In genomic region chr11:80081786-80082319, GRCm38 (mm10) we compare ENCODE assay signal across 9 mouse cellular contexts. TPM values are rescaled to one million over a fixed set of nuclear protein-coding genes. Genes with fewer than 3 reads are reported as not detected.
A peak's percentile ranks its signal among the peaks of the same experiment; 100 is the strongest.
DNase-seq lines count a peak whose midpoint lies in the region; ATAC-seq and TF ChIP-seq lines count a peak whose summit lies in the region.
"Had no signal": no experiment of that assay in that cellular context is flagged by ENCODE, and none has a peak within 500 bp of the region (broad histone marks: within the 10 kb centered on the region; RNA-seq: fewer than 3 reads in every experiment).

No protein-coding gene starts in this region.

- 84% methylated on average over 7 of the region's 7 CpGs for WGBS in forebrain, postnatal 0 days
- WGBS in forebrain, embryonic 13.5 days: 85% methylated on average over 7 of the region's 7 CpGs
- WGBS in lung, embryonic 15.5 days: 73% methylated on average over 7 of the region's 7 CpGs
- whole genome bisulfite sequencing in intestine, postnatal 0 days: 54% methylated on average over 7 of the region's 7 CpGs
- WGBS in neural tube, embryonic 15.5 days: 87% methylated on average over 7 of the region's 7 CpGs

- H3K27ac ChIP-seq in forebrain, postnatal 0 days (ENCODE audit: low read depth, low read length): no peak overlapping the region
- H3K27ac ChIP-seq in forebrain, embryonic 13.5 days: no peak overlapping the region
- H3K27ac ChIP-seq in lung, embryonic 15.5 days: peak overlapping the region; percentile 98
- H3K27ac ChIP-seq in intestine, postnatal 0 days (ENCODE audit: low read depth, low read length): peak overlapping the region; percentile 96; the same call in 1 of the 2 replicates
- H3K27ac ChIP-seq in neural tube, embryonic 15.5 days (replicated peaks): peak overlapping the region; percentile 85; the same call in 1 of the 2 replicates

- 0 out of 2 replicates have a peak, but pooled peaks cover 5% of the 10 kb centered on the region for H3K4me1 ChIP-seq in forebrain, postnatal 0 days (ENCODE audit: insufficient read depth)
- peaks cover 16% of the 10 kb centered on the region for H3K4me1 ChIP-seq in forebrain, embryonic 13.5 days
- H3K4me1 ChIP-seq in lung, embryonic 15.5 days: peaks cover 15% of the 10 kb centered on the region
- H3K4me1 ChIP-seq in intestine, postnatal 0 days (replicated peaks; ENCODE audit: control insufficient read depth, insufficient read depth, low read length): no peaks in the 10 kb centered on the region
- H3K4me1 ChIP-seq in neural tube, embryonic 15.5 days: peaks cover 18% of the 10 kb centered on the region

- no peaks in the 10 kb centered on the region for H3K9me3 ChIP-seq in forebrain, postnatal 0 days (ENCODE audit: low read length)
- H3K9me3 ChIP-seq in forebrain, embryonic 13.5 days (replicated peaks): no peaks in the 10 kb centered on the region
- no peaks in the 10 kb centered on the region for H3K9me3 ChIP-seq in lung, embryonic 15.5 days
- no peaks in the 10 kb centered on the region for H3K9me3 ChIP-seq in intestine, postnatal 0 days (ENCODE audit: control insufficient read depth)
- H3K9me3 ChIP-seq in neural tube, embryonic 15.5 days (replicated peaks): no peaks in the 10 kb centered on the region

- no peaks in the 10 kb centered on the region for H3K36me3 ChIP-seq in forebrain, postnatal 0 days (ENCODE audit: insufficient read depth)
- H3K36me3 ChIP-seq in forebrain, embryonic 13.5 days (ENCODE audit: poor library complexity, severe bottlenecking): no peaks in the 10 kb centered on the region
- H3K36me3 ChIP-seq in lung, embryonic 15.5 days: no peaks in the 10 kb centered on the region
- no peaks in the 10 kb centered on the region for H3K36me3 ChIP-seq in intestine, postnatal 0 days (ENCODE audit: control insufficient read depth, insufficient read depth)
- H3K36me3 ChIP-seq in neural tube, embryonic 15.5 days: no peaks in the 10 kb centered on the region

- H3K4me3 ChIP-seq in forebrain, postnatal 0 days (ENCODE audit: low read depth, low read length): no peak overlapping the region
- H3K4me3 ChIP-seq in forebrain, embryonic 13.5 days: no peak overlapping the region
- H3K4me3 ChIP-seq in lung, embryonic 15.5 days: no peak overlapping the region
- H3K4me3 ChIP-seq in intestine, postnatal 0 days (ENCODE audit: low read depth, low read length): no peak overlapping the region; the same call in 1 of the 2 replicates
- H3K4me3 ChIP-seq in neural tube, embryonic 15.5 days (replicated peaks): no peak overlapping the region

- TF ChIP-seq CTCF in forebrain, postnatal 0 days (IDR thresholded peaks at IDR 0.05; ENCODE audit: low read depth): no peak
- no peak for TF ChIP-seq CTCF in intestine, postnatal 0 days (IDR thresholded peaks at IDR 0.05; ENCODE audit: low read depth)

- DNase-seq in forebrain, postnatal 0 days: no peak
- DNase-seq in lung, postnatal 25 days (ENCODE audit: low spot score): no peak
- DNase-seq in adrenal gland, adult 2 months: no peak
- DNase-seq in c-Kit-positive CD71-positive TER-119-positive erythroid progenitor cells, embryonic 14.5 days (ENCODE audit: low spot score): no peak
- DNase-seq: thymus, postnatal 4 days had no signal

- H3K27me3 ChIP-seq in forebrain, postnatal 0 days (ENCODE audit: insufficient read depth, low read length): no peaks in the 10 kb centered on the region
- no peaks in the 10 kb centered on the region for H3K27me3 ChIP-seq in forebrain, embryonic 13.5 days
- H3K27me3 ChIP-seq in lung, embryonic 15.5 days: no peaks in the 10 kb centered on the region
- H3K27me3 ChIP-seq in intestine, postnatal 0 days (replicated peaks; ENCODE audit: control insufficient read depth, insufficient read depth, low read length): no peaks in the 10 kb centered on the region
- H3K27me3 ChIP-seq in neural tube, embryonic 15.5 days (replicated peaks): no peaks in the 10 kb centered on the region

- ATAC-seq in forebrain, postnatal 0 days: no peak
- ATAC-seq in forebrain, embryonic 13.5 days: no peak
- no peak for ATAC-seq in lung, embryonic 15.5 days (ENCODE audit: borderline replicate concordance, extremely low read depth, low FRiP score, low TSS enrichment)
- no peak for ATAC-seq in intestine, postnatal 0 days
- ATAC-seq in neural tube, embryonic 15.5 days (ENCODE audit: low FRiP score): no peak

- H3K4me2 ChIP-seq in forebrain, postnatal 0 days (ENCODE audit: low read depth): peak overlapping the region; percentile 77
- H3K4me2 ChIP-seq in forebrain, embryonic 13.5 days: no peak overlapping the region; the same call in 1 of the 2 replicates
- peak overlapping the region; percentile 72 for H3K4me2 ChIP-seq in lung, embryonic 15.5 days
- peak overlapping the region; percentile 94 for H3K4me2 ChIP-seq in intestine, postnatal 0 days (replicated peaks; ENCODE audit: low read depth)
- peak overlapping the region; percentile 84; the same call in 1 of the 2 replicates for H3K4me2 ChIP-seq in neural tube, embryonic 15.5 days

- H3K9ac ChIP-seq in forebrain, postnatal 0 days: no peak overlapping the region
- H3K9ac ChIP-seq in forebrain, embryonic 13.5 days: no peak overlapping the region
- H3K9ac ChIP-seq in lung, embryonic 15.5 days: no peak overlapping the region
- no peak overlapping the region for H3K9ac ChIP-seq in intestine, postnatal 0 days (ENCODE audit: low read depth, low read length)
- H3K9ac ChIP-seq in neural tube, embryonic 15.5 days (replicated peaks): no peak overlapping the region

RNA-seq across cellular contexts. Expression of gene Crlf3, which starts 1.1 kb away (rescaled TPM):
- 11.2 and 12.0 TPM in 2 replicates for total RNA-seq in forebrain, postnatal 0 days (2014; rRNA removed)
- 9.6 TPM in 2 replicates for polyA plus RNA-seq in forebrain, postnatal 0 days (2015; fragmentation: Nextera tagmentation; extraction: Ambion mirVana)
- 24.1 and 24.8 TPM in 2 replicates for polyA plus RNA-seq in forebrain, embryonic 13.5 days (2015; fragmentation: Nextera tagmentation; extraction: Ambion mirVana)
- polyA plus RNA-seq in lung, embryonic 15.5 days (2015; fragmentation: Nextera tagmentation; extraction: Ambion mirVana): 40.8 and 43.9 TPM in 2 replicates
- 13.2 and 14.2 TPM in 2 replicates for polyA plus RNA-seq in intestine, postnatal 0 days (2015; fragmentation: Nextera tagmentation; extraction: Ambion mirVana)
- polyA plus RNA-seq in neural tube, embryonic 15.5 days (2015; fragmentation: Nextera tagmentation; extraction: Ambion mirVana): 14.3 and 27.7 TPM in 2 replicates
- total RNA-seq in adrenal gland, adult 2 months (2021): 10 to 100 TPM; 14.6 to 15.7 TPM
- 2.1 and 2.9 TPM in 2 replicates for polyA plus RNA-seq in adrenal gland, adult 2 months (2012; rRNA removed)

RNA-seq across cellular contexts. Expression of gene Atad5, which starts 7.3 kb away (rescaled TPM):
- total RNA-seq in forebrain, postnatal 0 days (2014; rRNA removed): 8.9 and 10.6 TPM in 2 replicates
- 1.9 and 3.2 TPM in 2 replicates for polyA plus RNA-seq in forebrain, postnatal 0 days (2015; fragmentation: Nextera tagmentation; extraction: Ambion mirVana)
- polyA plus RNA-seq in forebrain, embryonic 13.5 days (2015; fragmentation: Nextera tagmentation; extraction: Ambion mirVana): 13.2 and 14.0 TPM in 2 replicates
- 10.8 and 11.4 TPM in 2 replicates for polyA plus RNA-seq in lung, embryonic 15.5 days (2015; fragmentation: Nextera tagmentation; extraction: Ambion mirVana)
- 2.2 and 2.4 TPM in 2 replicates for polyA plus RNA-seq in intestine, postnatal 0 days (2015; fragmentation: Nextera tagmentation; extraction: Ambion mirVana)
- polyA plus RNA-seq in neural tube, embryonic 15.5 days (2015; fragmentation: Nextera tagmentation; extraction: Ambion mirVana): 3.5 and 6.2 TPM in 2 replicates
- total RNA-seq in adrenal gland, adult 2 months (2021): 1 to 10 TPM; 1.3 to 1.9 TPM
- 0.27 and 0.42 TPM in 2 replicates for polyA plus RNA-seq in adrenal gland, adult 2 months (2012; rRNA removed)

Comparison
In these comparisons a context has a peak if more than half of its experiments do, and no peak if none do; other contexts are left out.
1. H3K27ac ChIP-seq: peak in lung, embryonic 15.5 days (single experiment), intestine, postnatal 0 days (single experiment) and neural tube, embryonic 15.5 days (single experiment); none in forebrain, postnatal 0 days (single experiment) and forebrain, embryonic 13.5 days (single experiment).